8 mouse cellular contexts compared by ENCODE assay signal in genomic region chr8:104145981-104146689, GRCm38 (mm10). TPM values are rescaled to one million over a fixed set of nuclear protein-coding genes. Genes with fewer than 3 reads are reported as not detected.
DNase-seq lines count a peak whose midpoint lies in the region; ATAC-seq and TF ChIP-seq lines count a peak whose summit lies in the region.

No protein-coding gene starts in this region.

- no peak overlapping the region for H3K9ac ChIP-seq in heart, embryonic 14.5 days (ENCODE audit: low read length)
- no peak overlapping the region for H3K9ac ChIP-seq in kidney, postnatal 0 days (ENCODE audit: low read depth, low read length)
- H3K9ac ChIP-seq in neural tube, embryonic 11.5 days (ENCODE audit: low read length), result no peak overlapping the region
- no peak overlapping the region for H3K9ac ChIP-seq in stomach, embryonic 14.5 days (replicated peaks; ENCODE audit: low read depth, low read length)

- H3K9me3 ChIP-seq in heart, embryonic 14.5 days (ENCODE audit: control insufficient read depth, low read length), result no peaks in the 10 kb centered on the region
- H3K9me3 ChIP-seq in kidney, postnatal 0 days (replicated peaks; ENCODE audit: low read length), result no peaks in the 10 kb centered on the region
- H3K9me3 ChIP-seq in neural tube, embryonic 11.5 days (ENCODE audit: control insufficient read depth, low read length), result no peaks in the 10 kb centered on the region
- no peaks in the 10 kb centered on the region for H3K9me3 ChIP-seq in stomach, embryonic 14.5 days (ENCODE audit: control insufficient read depth, low read depth, low read length)

- no peak for TF ChIP-seq POLR2A in bone marrow macrophage, adult 2 months (IDR thresholded peaks at IDR 0.05; ENCODE audit: borderline replicate concordance, low read depth, low read length)

- peak; percentile 89 to 90 for DNase-seq in B cell, adult 2 months
- peak; percentile 22 for DNase-seq in fibroblast of lung, adult 2 months (ENCODE audit: low read depth)
- peak; percentile 89 for DNase-seq in kidney, postnatal 0 days (ENCODE audit: low spot score)
- peak; percentile 76 for DNase-seq in liver
- DNase-seq in neural tube, embryonic 11.5 days (ENCODE audit: low spot score), result peak; percentile 85

- H3K27me3 ChIP-seq in heart, embryonic 14.5 days (ENCODE audit: control insufficient read depth, insufficient read depth, low read length), result no peaks in the 10 kb centered on the region
- no peaks in the 10 kb centered on the region for H3K27me3 ChIP-seq in kidney, postnatal 0 days (ENCODE audit: insufficient read depth, low read length)
- H3K27me3 ChIP-seq in neural tube, embryonic 11.5 days (ENCODE audit: control insufficient read depth, insufficient read depth, low read length), result no peaks in the 10 kb centered on the region
- no peaks in the 10 kb centered on the region for H3K27me3 ChIP-seq in stomach, embryonic 14.5 days (ENCODE audit: control insufficient read depth, insufficient read depth, low read length)

- 0 out of 2 replicates have a peak, but pooled peaks cover 1% of the 10 kb centered on the region for H3K36me3 ChIP-seq in heart, embryonic 14.5 days (ENCODE audit: control insufficient read depth, insufficient read depth, low read length)
- no peaks in the 10 kb centered on the region for H3K36me3 ChIP-seq in kidney, postnatal 0 days (ENCODE audit: insufficient read depth, low read length)
- H3K36me3 ChIP-seq in neural tube, embryonic 11.5 days (ENCODE audit: control insufficient read depth, insufficient read depth, low read length), result no peaks in the 10 kb centered on the region
- no peaks in the 10 kb centered on the region for H3K36me3 ChIP-seq in stomach, embryonic 14.5 days (ENCODE audit: control insufficient read depth, insufficient read depth, low read length)

- peak; percentile 83 for TF ChIP-seq CTCF in bone marrow macrophage, adult 2 months (IDR thresholded peaks at IDR 0.05; ENCODE audit: low read depth, low read length)
- TF ChIP-seq CTCF in kidney, postnatal 0 days (IDR thresholded peaks at IDR 0.05; ENCODE audit: low read depth), result peak; percentile 90

- no peak overlapping the region for H3K4me3 ChIP-seq in bone marrow macrophage, adult 2 months (ENCODE audit: insufficient read depth, low read length)
- no peak overlapping the region for H3K4me3 ChIP-seq in heart, embryonic 14.5 days (ENCODE audit: control insufficient read depth in 1 of 2, insufficient read depth in 1 of 2, low read depth in 1 of 2, low read length in 2 of 2)
- no peak overlapping the region for H3K4me3 ChIP-seq in kidney, postnatal 0 days (replicated peaks; ENCODE audit: low read depth, low read length)
- H3K4me3 ChIP-seq in neural tube, embryonic 11.5 days (ENCODE audit: low read depth, low read length), result no peak overlapping the region
- H3K4me3 ChIP-seq in stomach, embryonic 14.5 days (ENCODE audit: low read depth, low read length), result no peak overlapping the region

- no peak overlapping the region for H3K27ac ChIP-seq in bone marrow macrophage, adult 2 months (ENCODE audit: insufficient read depth, low read depth, low read length)
- H3K27ac ChIP-seq in heart, embryonic 14.5 days (replicated peaks in 1 of 2; ENCODE audit: control insufficient read depth in 1 of 2, insufficient read depth in 1 of 2, low read depth in 2 of 2, low read length in 2 of 2), result no peak overlapping the region
- H3K27ac ChIP-seq in kidney, postnatal 0 days, result no peak overlapping the region
- no peak overlapping the region for H3K27ac ChIP-seq in neural tube, embryonic 11.5 days (ENCODE audit: low read depth, low read length)
- no peak overlapping the region for H3K27ac ChIP-seq in stomach, embryonic 14.5 days (ENCODE audit: low read length)

- H3K4me2 ChIP-seq in heart, embryonic 14.5 days (ENCODE audit: low read length), result no peak overlapping the region
- no peak overlapping the region for H3K4me2 ChIP-seq in kidney, postnatal 0 days (ENCODE audit: low read length)
- no peak overlapping the region for H3K4me2 ChIP-seq in neural tube, embryonic 11.5 days (ENCODE audit: low read depth)
- H3K4me2 ChIP-seq in stomach, embryonic 14.5 days (replicated peaks; ENCODE audit: low read depth, low read length), result no peak overlapping the region

- WGBS in heart, embryonic 14.5 days, result 29% methylated on average over 15 of the region's 15 CpGs
- WGBS in kidney, postnatal 0 days, result 34% methylated on average over 15 of the region's 15 CpGs
- 35% methylated on average over 15 of the region's 15 CpGs for WGBS in neural tube, embryonic 11.5 days
- WGBS in stomach, embryonic 14.5 days, result 34% methylated on average over 15 of the region's 15 CpGs

- H3K4me1 ChIP-seq in bone marrow macrophage, adult 2 months (ENCODE audit: control insufficient read depth, insufficient read depth, low read length), result no peaks in the 10 kb centered on the region
- H3K4me1 ChIP-seq in heart, embryonic 14.5 days (ENCODE audit: control insufficient read depth in 2 of 2, insufficient read depth in 2 of 2, low read length in 2 of 2), result no peaks in the 10 kb centered on the region
- H3K4me1 ChIP-seq in kidney, postnatal 0 days (replicated peaks; ENCODE audit: insufficient read depth, low read length), result no peaks in the 10 kb centered on the region
- H3K4me1 ChIP-seq in neural tube, embryonic 11.5 days (ENCODE audit: control insufficient read depth, insufficient read depth, low read length), result no peaks in the 10 kb centered on the region
- H3K4me1 ChIP-seq in stomach, embryonic 14.5 days (ENCODE audit: control insufficient read depth, insufficient read depth, low read length), result no peaks in the 10 kb centered on the region

- peak; percentile 60; the same call in 1 of the 2 replicates for ATAC-seq in heart, embryonic 14.5 days (ENCODE audit: insufficient number of reproducible peaks, insufficient read depth, low FRiP score, low read depth)
- ATAC-seq in kidney, postnatal 0 days (replicated peaks; ENCODE audit: low FRiP score, low read depth), result peak; percentile 67
- ATAC-seq in neural tube, embryonic 11.5 days (ENCODE audit: insufficient read depth, low FRiP score, low TSS enrichment), result peak; percentile 88
- ATAC-seq in stomach, embryonic 14.5 days (ENCODE audit: insufficient number of reproducible peaks, insufficient read depth, low FRiP score, low read depth), result peak; percentile 72; the same call in 1 of the 2 replicates

RNA-seq across cellular contexts. Expression of gene Bean1, which starts 24.1 kb away (rescaled TPM):
- 0.25 TPM in 1 of 2 replicates, not detected in the other for polyA plus RNA-seq in bone marrow macrophage, adult 2 months (2012; ENCODE audit: insufficient read depth, insufficient read length, missing spikeins)
- 1.3 and 1.5 TPM in 2 replicates for polyA plus RNA-seq in heart, embryonic 14.5 days (2014; fragmentation: Nextera tagmentation; extraction: Ambion mirVana)
- 2.1 TPM in 2 replicates for polyA plus RNA-seq in kidney, postnatal 0 days (2015; fragmentation: Nextera tagmentation; extraction: Ambion mirVana)
- 1.7 and 2.1 TPM in 2 replicates for polyA plus RNA-seq in neural tube, embryonic 11.5 days (2014; fragmentation: Nextera tagmentation; extraction: Ambion mirVana)
- 1.6 TPM in 2 replicates for polyA plus RNA-seq in stomach, embryonic 14.5 days (2014; fragmentation: Nextera tagmentation; extraction: Ambion mirVana)

RNA-seq across cellular contexts. Expression of gene Cdh5, which starts 44.7 kb away (rescaled TPM):
- polyA plus RNA-seq in bone marrow macrophage, adult 2 months (2012; ENCODE audit: insufficient read depth, insufficient read length, missing spikeins), result 0.19 TPM in 1 of 2 replicates, not detected in the other
- polyA plus RNA-seq in heart, embryonic 14.5 days (2014; fragmentation: Nextera tagmentation; extraction: Ambion mirVana), result 54.6 and 61.5 TPM in 2 replicates
- 33.4 and 35.9 TPM in 2 replicates for polyA plus RNA-seq in kidney, postnatal 0 days (2015; fragmentation: Nextera tagmentation; extraction: Ambion mirVana)
- 19.5 and 19.8 TPM in 2 replicates for polyA plus RNA-seq in neural tube, embryonic 11.5 days (2014; fragmentation: Nextera tagmentation; extraction: Ambion mirVana)
- polyA plus RNA-seq in stomach, embryonic 14.5 days (2014; fragmentation: Nextera tagmentation; extraction: Ambion mirVana), result 30.2 and 33.1 TPM in 2 replicates

Comparison
In these comparisons a context has a peak if more than half of its experiments do, and no peak if none do; other contexts are left out.
1. DNase-seq: peak in every context shown above with its lines; median percentile 90 in B cell, adult 2 months; 89 in kidney, postnatal 0 days; 85 in neural tube, embryonic 11.5 days; 76 in liver; 22 in fibroblast of lung, adult 2 months.
2. RNA of gene Cdh5, which starts 44.7 kb away (polyA plus RNA-seq): 54.6 to 61.5 TPM in heart, embryonic 14.5 days, 33.4 to 35.9 TPM in kidney, postnatal 0 days, 30.2 to 33.1 TPM in stomach, embryonic 14.5 days and 19.5 to 19.8 TPM in neural tube, embryonic 11.5 days; 0.19 TPM in bone marrow macrophage, adult 2 months; every median in the first group is over 10 times any median in the second.
3. Peak in every context shown above with its lines, with median percentiles within 50 percentile points of each other: ATAC-seq.